In genomic region chr16:35215047-35215446, GRCm38 (mm10) we compare ENCODE assay signal across 17 mouse cellular contexts.
DNase-seq lines count a peak whose midpoint lies in the region; ATAC-seq lines count a peak whose summit lies in the region.
"Had no signal": no experiment of that assay in that cellular context is flagged by ENCODE, and none has a peak within 500 bp of the region (broad histone marks: within the 10 kb centered on the region; RNA-seq: fewer than 3 reads in every experiment).

No protein-coding gene starts in this region.

- no peak overlapping the region for H3K4me2 ChIP-seq in kidney, embryonic 15.5 days
- no peak overlapping the region for H3K4me2 ChIP-seq in embryonic facial prominence, embryonic 15.5 days (replicated peaks)
- H3K4me2 ChIP-seq in intestine, embryonic 16.5 days (ENCODE audit: low read depth, low read length) = no peak overlapping the region
- H3K4me2 ChIP-seq: embryonic facial prominence, embryonic 13.5 days; hindbrain, embryonic 14.5 days; liver, embryonic 12.5 days; midbrain, embryonic 12.5 days; neural tube, embryonic 15.5 days had no signal

- H3K9ac ChIP-seq in kidney, embryonic 15.5 days = no peak overlapping the region
- no peak overlapping the region for H3K9ac ChIP-seq in embryonic facial prominence, embryonic 15.5 days
- no peak overlapping the region for H3K9ac ChIP-seq in intestine, embryonic 16.5 days (ENCODE audit: low read depth, low read length)
- H3K9ac ChIP-seq: embryonic facial prominence, embryonic 13.5 days; hindbrain, embryonic 14.5 days; liver, embryonic 12.5 days; midbrain, embryonic 12.5 days; neural tube, embryonic 15.5 days had no signal

- no peak; the same call in 1 of the 2 replicates for ATAC-seq in kidney, embryonic 15.5 days (replicated peaks; ENCODE audit: low FRiP score)
- no peak for ATAC-seq in embryonic facial prominence, embryonic 15.5 days (ENCODE audit: insufficient number of reproducible peaks, low FRiP score, low TSS enrichment, low read depth)
- ATAC-seq in intestine, embryonic 16.5 days = peak; percentile 59; the same call in 1 of the 2 replicates
- ATAC-seq: liver, embryonic 12.5 days had no signal

- H3K27ac ChIP-seq in kidney, embryonic 15.5 days = peak overlapping the region; percentile 72
- peak overlapping the region; percentile 34; the same call in 1 of the 2 replicates for H3K27ac ChIP-seq in embryonic facial prominence, embryonic 15.5 days (replicated peaks)
- peak overlapping the region; percentile 88 for H3K27ac ChIP-seq in intestine, embryonic 16.5 days (ENCODE audit: low read length)
- H3K27ac ChIP-seq: hindbrain, embryonic 14.5 days; liver, embryonic 12.5 days; macrophage; midbrain, embryonic 12.5 days had no signal

- peak; percentile 52 to 57 for DNase-seq in cerebellum, postnatal 10 days
- no peak for DNase-seq in cerebellum, adult 9-10 months
- DNase-seq in kidney, adult 11 months = no peak
- no peak for DNase-seq in left cerebral cortex, adult 18-20 months (ENCODE audit: low spot score in 2 of 2)
- no peak for DNase-seq in cerebellum, adult 18-20 months
- DNase-seq: cerebellum, postnatal 36 days; retina, postnatal 1 day; thymus, postnatal 36 days had no signal

- WGBS in kidney, embryonic 15.5 days = 36% methylated on average over 7 of the region's 7 CpGs
- 52% methylated on average over 7 of the region's 7 CpGs for WGBS in embryonic facial prominence, embryonic 15.5 days
- WGBS in intestine, embryonic 16.5 days = 45% methylated on average over 7 of the region's 7 CpGs

- no peak overlapping the region for H3K4me3 ChIP-seq in kidney, embryonic 15.5 days (replicated peaks)
- H3K4me3 ChIP-seq in embryonic facial prominence, embryonic 15.5 days (replicated peaks) = no peak overlapping the region
- H3K4me3 ChIP-seq in intestine, embryonic 16.5 days (ENCODE audit: low read length) = no peak overlapping the region
- H3K4me3 ChIP-seq: embryonic facial prominence, embryonic 13.5 days; liver, embryonic 12.5 days; midbrain, embryonic 12.5 days; neural tube, embryonic 15.5 days had no signal

- no peaks in the 10 kb centered on the region for H3K9me3 ChIP-seq in kidney, embryonic 15.5 days (replicated peaks)
- H3K9me3 ChIP-seq in embryonic facial prominence, embryonic 15.5 days (replicated peaks) = no peaks in the 10 kb centered on the region
- H3K9me3 ChIP-seq in intestine, embryonic 16.5 days (ENCODE audit: control insufficient read depth, low read length) = no peaks in the 10 kb centered on the region
- H3K9me3 ChIP-seq: embryonic facial prominence, embryonic 13.5 days; liver, embryonic 12.5 days; midbrain, embryonic 12.5 days; neural tube, embryonic 15.5 days had no signal

- H3K36me3 ChIP-seq in kidney, embryonic 15.5 days = no peaks in the 10 kb centered on the region
- no peaks in the 10 kb centered on the region for H3K36me3 ChIP-seq in embryonic facial prominence, embryonic 15.5 days
- no peaks in the 10 kb centered on the region for H3K36me3 ChIP-seq in intestine, embryonic 16.5 days (ENCODE audit: control insufficient read depth, insufficient read depth, low read length)
- H3K36me3 ChIP-seq: embryonic facial prominence, embryonic 13.5 days; liver, embryonic 12.5 days; midbrain, embryonic 12.5 days; neural tube, embryonic 15.5 days had no signal

- peaks cover 21% of the 10 kb centered on the region for H3K4me1 ChIP-seq in kidney, embryonic 15.5 days
- peaks cover 31% of the 10 kb centered on the region for H3K4me1 ChIP-seq in embryonic facial prominence, embryonic 15.5 days
- peaks cover 16% of the 10 kb centered on the region for H3K4me1 ChIP-seq in intestine, embryonic 16.5 days (ENCODE audit: control insufficient read depth, insufficient read depth, low read length)
- H3K4me1 ChIP-seq: liver, embryonic 12.5 days had no signal

- no peaks in the 10 kb centered on the region for H3K27me3 ChIP-seq in kidney, embryonic 15.5 days
- no peaks in the 10 kb centered on the region for H3K27me3 ChIP-seq in embryonic facial prominence, embryonic 15.5 days
- H3K27me3 ChIP-seq in intestine, embryonic 16.5 days (replicated peaks; ENCODE audit: control insufficient read depth, insufficient read depth, low read length) = no peaks in the 10 kb centered on the region
- H3K27me3 ChIP-seq: embryonic facial prominence, embryonic 13.5 days; midbrain, embryonic 12.5 days; neural tube, embryonic 15.5 days had no signal

Comparison
In these comparisons a context has a peak if more than half of its experiments do, and no peak if none do; other contexts are left out.
1. DNase-seq: peak in cerebellum, postnatal 10 days (2 of 2); none in cerebellum, adult 9-10 months (single experiment), kidney, adult 11 months (single experiment), left cerebral cortex, adult 18-20 months (0 of 2) and cerebellum, adult 18-20 months (0 of 2).
2. H3K27ac ChIP-seq: peak in every context shown above with its lines; median percentile 88 in intestine, embryonic 16.5 days; 72 in kidney, embryonic 15.5 days; 34 in embryonic facial prominence, embryonic 15.5 days.